ENCODE assay signal across 16 mouse cellular contexts in genomic region chr2:84288940-84289557, GRCm38 (mm10).
DNase-seq lines count a peak whose midpoint lies in the region; ATAC-seq lines count a peak whose summit lies in the region.
"Had no signal": no experiment of that assay in that cellular context is flagged by ENCODE, and none has a peak within 500 bp of the region (broad histone marks: within the 10 kb centered on the region; RNA-seq: fewer than 3 reads in every experiment).

No protein-coding gene starts in this region.

- no peaks in the 10 kb centered on the region for H3K27me3 ChIP-seq in hindbrain, embryonic 13.5 days
- H3K27me3 ChIP-seq: embryonic facial prominence, embryonic 15.5 days; limb, embryonic 12.5 days had no signal

- 53% methylated on average over 7 of the region's 7 CpGs for WGBS in hindbrain, embryonic 13.5 days

- peaks cover 4% of the 10 kb centered on the region; the same call in 1 of the 2 replicates for H3K4me1 ChIP-seq in hindbrain, embryonic 13.5 days (replicated peaks)
- H3K4me1 ChIP-seq: embryonic facial prominence, embryonic 15.5 days; limb, embryonic 12.5 days had no signal

- no peak overlapping the region for H3K27ac ChIP-seq in hindbrain, embryonic 13.5 days
- H3K27ac ChIP-seq: embryonic facial prominence, embryonic 15.5 days; limb, embryonic 12.5 days; macrophage had no signal

- no peak overlapping the region for H3K4me3 ChIP-seq in hindbrain, embryonic 13.5 days
- H3K4me3 ChIP-seq: embryonic facial prominence, embryonic 15.5 days; limb, embryonic 12.5 days had no signal

- peak; percentile 18 for DNase-seq in adrenal gland, adult 2 months
- DNase-seq in adrenal gland, adult 18-20 months (ENCODE audit: low spot score in 2 of 2), result no peak
- peak; percentile 4 for DNase-seq in layer of hippocampus, adult 11-12 months (ENCODE audit: low spot score)
- DNase-seq in layer of hippocampus, postnatal 25 days (ENCODE audit: extremely low spot score in 1 of 2, low spot score in 1 of 2), result no peak
- peak; percentile 95 for DNase-seq in Muller cell, postnatal 12 days (ENCODE audit: inconsistent ontology term)
- no peak for DNase-seq in T-cell, adult 2 months (ENCODE audit: low spot score)
- DNase-seq in kidney, postnatal 36 days, result no peak
- DNase-seq: cerebellum, postnatal 25 days; heart, adult 18-20 months; heart, postnatal 10 days; kidney, adult 18-20 months; spleen, adult 18-20 months had no signal

- H3K9me3 ChIP-seq in hindbrain, embryonic 13.5 days, result no peaks in the 10 kb centered on the region
- H3K9me3 ChIP-seq: embryonic facial prominence, embryonic 15.5 days; limb, embryonic 12.5 days had no signal

- ATAC-seq in hindbrain, embryonic 13.5 days (ENCODE audit: low FRiP score), result peak; percentile 49

- H3K4me2 ChIP-seq in hindbrain, embryonic 13.5 days, result no peak overlapping the region
- H3K4me2 ChIP-seq: embryonic facial prominence, embryonic 15.5 days; limb, embryonic 12.5 days had no signal

- H3K9ac ChIP-seq in hindbrain, embryonic 13.5 days, result no peak overlapping the region
- H3K9ac ChIP-seq: embryonic facial prominence, embryonic 15.5 days; limb, embryonic 12.5 days had no signal

- H3K36me3 ChIP-seq in hindbrain, embryonic 13.5 days, result no peaks in the 10 kb centered on the region
- H3K36me3 ChIP-seq: embryonic facial prominence, embryonic 15.5 days; limb, embryonic 12.5 days had no signal

Comparison
In these comparisons a context has a peak if more than half of its experiments do, and no peak if none do; other contexts are left out.
1. DNase-seq: peak in adrenal gland, adult 2 months (single experiment), layer of hippocampus, adult 11-12 months (single experiment) and Muller cell, postnatal 12 days (single experiment); none in adrenal gland, adult 18-20 months (0 of 2), layer of hippocampus, postnatal 25 days (0 of 2), T-cell, adult 2 months (single experiment) and kidney, postnatal 36 days (0 of 2).